Mouse (Mus musculus) midbrain, embryonic 11.5 days (tissue): ENCODE results near the gene Tiam1. TPM values are rescaled to one million over a fixed set of nuclear protein-coding genes. Genes with fewer than 3 reads are reported as not detected.

Experiments used
- ATAC-seq: fragments of 200-750 bp; cut with Nextera tagmentation; 2 replicates; pipeline ENCODE4 v1.8.0; 2017; ENCODE audit warnings: moderate TSS enrichment, moderate library complexity; ENCODE audit not compliant: low FRiP score
- DNase-seq: peaks from one replicate; pipeline ENCODE4 v3.0.0; 2015; ENCODE audit warnings: low spot score; ENCODE audit errors: missing footprints
- H3K27ac ChIP-seq: fragments of 300-500 bp; sonication (generic); 2 replicates; pipeline ENCODE4 v1.5.1; 2014; ENCODE audit warnings: low read depth, low read length
- H3K27me3 ChIP-seq: fragments of 300-500 bp; sonication (generic); 2 replicates; pipeline ENCODE4 v1.6.1; 2014; ENCODE audit warnings: mild to moderate bottlenecking, low read length, moderate library complexity, mixed read lengths; ENCODE audit not compliant: control insufficient read depth, insufficient read depth
- H3K36me3 ChIP-seq: fragments of 300-500 bp; sonication (generic); 2 replicates; pipeline ENCODE4 v1.6.1; 2014; ENCODE audit warnings: mild to moderate bottlenecking, low read length, moderate library complexity, mixed read lengths; ENCODE audit not compliant: control insufficient read depth, insufficient read depth
- H3K4me1 ChIP-seq: fragments of 300-500 bp; sonication (generic); 2 replicates; pipeline ENCODE4 v1.6.1; 2014; ENCODE audit warnings: low read length; ENCODE audit not compliant: control insufficient read depth, insufficient read depth
- H3K4me2 ChIP-seq: fragments of 300-500 bp; sonication (generic); 2 replicates; pipeline ENCODE4 v1.6.1; 2014; ENCODE audit warnings: mild to moderate bottlenecking, moderate library complexity
- H3K4me3 ChIP-seq: fragments of 300-500 bp; sonication (generic); 2 replicates; pipeline ENCODE4 v1.5.1; 2014; ENCODE audit warnings: low read depth, low read length
- H3K9ac ChIP-seq: fragments of 300-500 bp; sonication (generic); 2 replicates; pipeline ENCODE4 v1.6.1; 2014; ENCODE audit warnings: low read length
- H3K9me3 ChIP-seq: fragments of 300-500 bp; sonication (generic); 2 replicates; pipeline ENCODE4 v1.6.1; 2016; ENCODE audit warnings: low read length; ENCODE audit not compliant: control insufficient read depth
- WGBS: fragments of 180-500 bp; shearing (Covaris S2); extraction: QIAGEN DNeasy Blood & Tissue Kit; methylation state at CpG from one replicate; pipeline ENCODE4 v1.1.7; 2014; 5-methylcytosine and 5-hydroxymethylcytosine counted together
- polyA plus RNA-seq: library from polyadenylated mRNA; unstranded; fragments of >200 nt; fragmentation: Nextera tagmentation; extraction: Ambion mirVana; gene quantifications from 2 replicates; pipeline ENCODE4 v1.2.1, GENCODE M21; 2014

Gene Tiam1
- polyA plus RNA-seq, 1 experiment from 2014 or later: 14.2 TPM

DNA sequence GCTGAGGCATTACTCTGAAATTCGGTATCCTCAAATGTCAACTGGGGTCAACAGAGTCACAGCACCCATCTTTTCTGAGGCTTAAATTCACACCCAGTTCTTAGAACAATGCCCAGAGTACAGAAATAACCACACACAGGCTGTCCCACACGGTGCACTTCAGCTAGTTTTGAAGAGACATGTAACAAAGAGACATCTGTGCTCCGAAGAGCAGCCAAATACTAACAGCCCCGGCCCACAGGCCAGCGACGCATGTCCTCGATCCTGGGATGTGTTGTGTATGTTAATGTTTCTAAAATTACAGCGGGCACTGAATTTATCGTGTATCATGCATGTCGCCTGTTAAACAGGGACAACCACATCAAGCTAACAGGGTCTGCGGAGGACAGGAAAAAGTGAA lies 73.5 kb downstream of the Tiam1 start:
- H3K27me3 ChIP-seq: peaks cover 9% of the 10 kb centered on the region
- 91% methylated on average over 11 of the region's 11 CpGs for WGBS
- H3K4me3 ChIP-seq: no peak overlapping the region
- H3K9me3 ChIP-seq: no peaks in the 10 kb centered on the region
- peaks cover 18% of the 10 kb centered on the region for H3K4me1 ChIP-seq
- DNase-seq (no peak), ATAC-seq (no peak)
- no peak overlapping the region for H3K4me2 ChIP-seq
- no peak overlapping the region for H3K9ac ChIP-seq
- no peak overlapping the region for H3K27ac ChIP-seq
- H3K36me3 ChIP-seq: no peaks in the 10 kb centered on the region

DNA sequence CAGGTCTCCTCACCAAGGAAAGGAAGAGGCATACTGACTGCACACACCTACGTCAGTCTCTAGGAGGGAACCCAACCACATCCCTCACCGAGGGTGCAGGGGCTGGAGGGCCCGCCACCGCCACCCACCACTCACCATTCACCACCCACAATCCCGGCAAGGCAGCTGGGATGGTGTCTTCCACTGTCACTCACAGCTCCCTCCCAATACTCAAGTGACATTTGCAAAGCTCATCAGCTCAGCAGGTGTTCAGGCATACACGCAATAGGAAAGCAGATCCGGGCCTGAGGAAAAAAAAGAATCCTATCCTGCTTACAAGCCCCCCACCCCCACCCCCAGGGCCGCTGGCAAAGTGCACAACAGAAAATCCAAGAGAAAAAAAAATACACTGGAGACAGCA lies 74.4 kb downstream of the Tiam1 start:
- no peak overlapping the region for H3K4me3 ChIP-seq
- H3K4me1 ChIP-seq: peaks cover 18% of the 10 kb centered on the region
- WGBS: 67% methylated on average over 8 of the region's 8 CpGs
- peaks cover 6% of the 10 kb centered on the region for H3K27me3 ChIP-seq
- no peak for ATAC-seq
- H3K9me3 ChIP-seq: no peaks in the 10 kb centered on the region
- DNase-seq: no peak
- H3K27ac ChIP-seq: no peak overlapping the region
- H3K36me3 ChIP-seq: no peaks in the 10 kb centered on the region
- no peak overlapping the region for H3K9ac ChIP-seq
- H3K4me2 ChIP-seq: no peak overlapping the region

DNA sequence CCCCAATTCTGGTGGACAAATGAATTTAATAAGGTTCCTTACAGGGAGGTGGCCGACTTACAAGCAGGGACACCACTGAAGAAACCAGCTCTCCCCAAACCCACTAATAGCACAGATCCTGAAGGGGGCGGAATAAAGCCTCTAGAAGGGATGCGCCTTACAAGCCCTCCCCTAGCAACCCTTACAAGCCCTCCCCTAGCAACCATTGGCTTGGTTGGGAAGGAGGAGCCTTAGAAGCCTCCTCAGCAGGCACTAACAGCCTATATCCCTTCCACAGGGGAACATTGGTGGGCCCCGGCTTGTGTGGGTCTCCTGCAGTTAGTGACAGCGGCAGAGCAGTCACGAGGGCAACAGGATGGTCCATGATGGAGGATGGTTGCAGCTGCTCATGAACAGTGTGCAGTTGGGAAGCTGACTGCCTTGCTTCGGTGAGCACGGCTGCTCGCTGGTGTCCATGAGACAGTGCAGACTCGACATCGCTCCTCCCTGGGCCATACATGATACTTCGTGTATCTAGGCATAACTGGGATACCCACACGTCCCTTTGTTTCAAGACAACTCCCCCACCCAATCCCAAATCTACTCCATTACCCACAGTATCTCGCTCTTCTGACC lies 90.6 kb downstream of the Tiam1 start:
- Histone ChIP-seq H3K27ac (no peak overlapping the region), H3K9ac (no peak overlapping the region), H3K9me3 (no peaks in the 10 kb centered on the region), H3K4me1 (no peaks in the 10 kb centered on the region), H3K4me2 (no peak overlapping the region), H3K36me3 (no peaks in the 10 kb centered on the region), H3K4me3 (no peak overlapping the region), H3K27me3 (no peaks in the 10 kb centered on the region)
- DNase-seq (peak; percentile 91), ATAC-seq (peak; percentile 81)
- 70% methylated on average over 14 of the region's 14 CpGs for WGBS

DNA sequence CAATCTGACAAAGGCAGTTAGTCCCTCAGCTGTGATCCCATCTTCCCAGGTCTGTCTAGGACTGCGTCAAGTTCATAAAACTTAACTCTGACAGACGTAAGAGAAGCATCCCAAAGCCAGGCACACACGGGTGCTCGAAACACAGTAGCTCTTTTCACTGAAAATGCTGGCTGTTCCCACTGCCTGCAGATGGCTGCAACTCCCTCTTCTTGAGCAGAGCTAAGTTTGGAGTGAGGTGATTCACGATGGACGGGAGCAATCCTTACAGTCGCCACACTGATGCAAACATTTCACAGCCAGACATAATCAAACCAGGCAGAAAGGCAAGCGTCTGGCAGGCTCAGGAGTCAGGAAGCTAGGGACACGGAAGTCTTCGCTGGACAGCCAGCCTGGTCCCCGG lies 91.2 kb downstream of the Tiam1 start:
- Histone ChIP-seq H3K27me3 (no peaks in the 10 kb centered on the region), H3K36me3 (no peaks in the 10 kb centered on the region), H3K9me3 (no peaks in the 10 kb centered on the region), H3K4me1 (no peaks in the 10 kb centered on the region), H3K4me2 (no peak overlapping the region), H3K27ac (no peak overlapping the region), H3K4me3 (no peak overlapping the region), H3K9ac (no peak overlapping the region)
- 83% methylated on average over 11 of the region's 11 CpGs for WGBS
- no peak for ATAC-seq
- DNase-seq: peak; percentile 75

DNA sequence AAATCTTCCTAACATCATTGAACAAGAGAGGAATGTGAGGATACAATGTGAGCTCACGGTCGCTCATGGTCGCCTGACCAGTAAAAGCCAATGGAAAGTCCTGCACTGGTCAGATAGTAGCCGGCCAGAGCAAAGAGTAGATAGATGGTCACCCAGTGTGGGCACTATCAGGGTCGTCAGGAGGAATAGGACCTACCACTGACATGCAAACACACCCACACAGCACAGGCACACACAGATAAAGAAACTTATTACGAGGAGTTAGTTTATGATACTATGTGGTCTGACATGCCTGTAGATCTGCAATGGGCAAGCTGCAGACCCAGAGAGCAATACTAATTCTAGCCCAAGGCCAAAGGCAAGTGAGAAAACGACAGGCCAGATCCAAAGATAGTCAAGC lies 92.5 kb downstream of the Tiam1 start:
- H3K9ac ChIP-seq: no peak overlapping the region
- no peaks in the 10 kb centered on the region for H3K36me3 ChIP-seq
- DNase-seq (no peak), ATAC-seq (no peak)
- H3K4me2 ChIP-seq: no peak overlapping the region
- H3K27me3 ChIP-seq: no peaks in the 10 kb centered on the region
- 91% methylated on average over 7 of the region's 7 CpGs for WGBS
- H3K4me1 ChIP-seq: no peaks in the 10 kb centered on the region
- no peak overlapping the region for H3K27ac ChIP-seq
- no peak overlapping the region for H3K4me3 ChIP-seq
- no peaks in the 10 kb centered on the region for H3K9me3 ChIP-seq

DNA sequence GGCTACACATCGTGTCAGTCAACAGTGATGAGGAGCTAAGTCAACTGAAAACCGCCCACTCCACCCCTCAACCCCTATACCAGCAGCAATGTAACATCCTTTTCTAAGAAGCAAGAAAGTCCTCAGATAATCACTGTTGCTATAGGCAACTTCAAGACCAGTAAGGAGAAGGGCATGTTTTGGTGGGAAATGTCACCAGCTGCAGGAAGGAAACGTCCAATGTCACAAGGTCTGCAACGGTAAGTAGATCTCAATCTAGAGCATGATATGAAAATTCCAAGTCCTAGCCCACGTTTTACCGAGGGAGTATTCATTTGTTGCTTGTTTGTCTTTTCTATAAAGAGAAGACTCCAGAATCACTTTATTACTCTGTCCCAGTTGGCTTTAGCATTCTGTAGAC lies 95.7 kb downstream of the Tiam1 start:
- no peak for DNase-seq
- no peaks in the 10 kb centered on the region for H3K4me1 ChIP-seq
- no peak overlapping the region for H3K9ac ChIP-seq
- H3K4me3 ChIP-seq: no peak overlapping the region
- no peak overlapping the region for H3K4me2 ChIP-seq
- H3K27me3 ChIP-seq: no peaks in the 10 kb centered on the region
- H3K27ac ChIP-seq: no peak overlapping the region
- no peaks in the 10 kb centered on the region for H3K9me3 ChIP-seq
- ATAC-seq: no peak
- 87% methylated on average over 6 of the region's 6 CpGs for WGBS
- H3K36me3 ChIP-seq: no peaks in the 10 kb centered on the region

DNA sequence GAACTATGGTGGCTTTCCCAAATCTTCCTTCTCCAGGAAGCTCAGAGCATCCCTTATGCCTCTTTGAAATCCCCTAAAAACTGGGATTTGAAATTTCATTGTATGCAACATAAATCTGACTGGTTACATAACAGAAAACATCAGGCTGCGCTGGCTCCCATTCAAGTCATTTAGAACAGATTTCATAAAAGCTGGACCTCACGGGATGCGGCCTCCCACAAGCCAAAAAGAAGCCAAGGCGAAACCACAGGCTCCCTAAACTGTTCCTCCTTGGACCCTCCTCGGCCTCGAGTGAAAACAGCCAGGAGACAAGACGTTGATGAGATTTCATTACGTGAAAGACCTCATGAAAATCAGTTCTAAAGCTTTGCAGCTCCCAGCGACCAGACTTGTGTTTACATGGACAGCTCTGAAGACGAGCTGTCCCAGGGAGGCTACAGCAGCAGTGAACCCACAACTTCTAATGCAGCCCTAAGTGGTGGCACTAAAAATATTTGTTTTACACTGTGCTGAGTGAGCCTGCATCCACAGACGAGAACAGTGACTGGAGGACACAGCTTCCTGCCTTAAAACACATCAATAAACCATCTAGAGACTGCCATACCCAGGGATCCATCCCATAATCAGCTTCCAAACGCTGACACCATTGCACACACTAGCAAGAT lies 96.9 kb downstream of the Tiam1 start:
- no peaks in the 10 kb centered on the region for H3K36me3 ChIP-seq
- H3K9me3 ChIP-seq: no peaks in the 10 kb centered on the region
- H3K4me2 ChIP-seq: no peak overlapping the region
- no peaks in the 10 kb centered on the region for H3K4me1 ChIP-seq
- ATAC-seq (no peak), DNase-seq (no peak)
- no peak overlapping the region for H3K4me3 ChIP-seq
- 89% methylated on average over 12 of the region's 12 CpGs for WGBS
- H3K9ac ChIP-seq: no peak overlapping the region
- no peak overlapping the region for H3K27ac ChIP-seq
- H3K27me3 ChIP-seq: no peaks in the 10 kb centered on the region

DNA sequence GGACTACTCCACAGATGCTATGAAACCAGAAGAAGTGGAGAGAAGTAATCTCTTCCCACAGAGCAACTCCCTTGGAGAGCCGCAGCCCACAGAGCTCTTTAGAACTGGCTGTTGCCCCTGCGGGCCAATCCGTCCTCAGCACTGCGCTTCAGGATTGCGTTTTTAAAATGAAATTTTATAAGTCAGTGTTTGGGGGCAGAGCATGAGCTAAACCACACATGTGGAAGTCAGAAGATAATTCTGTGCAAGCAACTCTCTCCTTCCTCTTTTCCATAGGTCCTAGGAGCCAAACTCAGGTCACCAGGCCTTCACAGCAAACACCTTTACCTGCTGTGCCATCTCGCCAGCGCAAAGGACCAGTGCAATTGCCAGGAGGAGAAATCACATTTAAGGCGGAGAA lies 98.0 kb downstream of the Tiam1 start:
- Histone ChIP-seq H3K9me3 (no peaks in the 10 kb centered on the region), H3K36me3 (no peaks in the 10 kb centered on the region), H3K4me1 (no peaks in the 10 kb centered on the region), H3K27ac (no peak overlapping the region), H3K4me2 (no peak overlapping the region), H3K27me3 (no peaks in the 10 kb centered on the region), H3K4me3 (no peak overlapping the region), H3K9ac (no peak overlapping the region)
- WGBS: 96% methylated on average over 8 of the region's 8 CpGs
- DNase-seq (no peak), ATAC-seq (no peak)

DNA sequence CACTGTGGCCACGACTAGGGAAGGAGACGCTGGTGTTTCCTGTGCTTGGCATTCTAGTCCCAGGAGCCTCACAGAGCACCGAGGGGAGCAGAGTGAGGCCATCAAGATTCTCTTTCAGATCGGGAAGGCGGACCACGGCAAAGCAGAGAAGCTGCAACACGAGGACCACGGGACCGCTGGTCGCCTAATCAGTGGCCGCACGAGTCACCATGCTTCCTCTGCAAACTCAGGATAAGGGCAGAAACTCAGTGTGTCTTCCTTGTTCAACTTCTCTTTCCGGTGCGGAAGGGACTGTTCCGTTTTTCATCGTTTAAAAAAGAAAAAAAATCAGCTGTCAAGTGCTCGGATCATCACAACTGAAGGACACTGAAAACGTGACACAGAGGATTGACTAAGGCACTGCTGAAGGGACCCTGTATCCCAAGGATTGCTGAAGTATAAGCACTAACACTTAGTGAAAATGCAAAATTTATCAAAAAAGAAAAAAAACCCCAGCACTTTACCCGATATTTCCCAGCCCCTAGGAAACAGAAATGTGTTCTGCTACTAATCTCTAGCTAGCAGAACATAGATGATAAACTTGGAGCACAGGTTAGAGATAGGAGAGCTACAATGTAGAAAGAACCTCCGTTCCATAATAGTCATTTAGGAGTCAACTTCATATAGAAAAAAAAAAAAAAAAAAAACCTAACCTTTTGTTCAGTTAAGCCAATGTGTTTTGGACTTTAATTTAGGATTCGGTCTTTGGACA lies 99.4 kb downstream of the Tiam1 start:
- Histone ChIP-seq H3K27me3 (no peaks in the 10 kb centered on the region), H3K36me3 (no peaks in the 10 kb centered on the region), H3K4me3 (no peak overlapping the region), H3K27ac (no peak overlapping the region), H3K9me3 (no peaks in the 10 kb centered on the region), H3K4me1 (no peaks in the 10 kb centered on the region), H3K9ac (no peak overlapping the region), H3K4me2 (no peak overlapping the region)
- 91% methylated on average over 21 of the region's 21 CpGs for WGBS
- DNase-seq (no peak), ATAC-seq (no peak)
